8 mouse cellular contexts compared by ENCODE assay signal in the genomic region with DNA sequence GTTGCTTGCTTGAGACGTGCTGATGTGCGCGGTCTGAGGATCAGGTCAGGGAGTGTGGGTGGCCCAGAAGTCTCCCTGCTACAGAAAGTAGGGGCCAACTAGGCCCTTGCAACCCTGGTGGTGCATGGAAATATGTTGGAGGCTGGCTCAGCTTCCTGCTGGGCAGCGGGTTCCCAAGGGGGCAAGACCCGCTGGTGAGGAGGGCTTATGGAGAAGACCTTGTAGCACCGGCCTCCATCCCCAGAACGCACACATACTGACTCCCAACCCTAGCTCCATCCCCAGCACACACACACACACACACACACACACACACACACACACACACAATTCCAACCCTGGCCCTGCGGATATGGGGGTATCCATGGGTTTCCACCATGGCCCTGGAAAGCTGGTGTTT. TPM values are rescaled to one million over a fixed set of nuclear protein-coding genes. Genes with fewer than 3 reads are reported as not detected.
A peak's percentile ranks its signal among the peaks of the same experiment; 100 is the strongest.
DNase-seq lines count a peak whose midpoint lies in the region; ATAC-seq and TF ChIP-seq lines count a peak whose summit lies in the region.

No protein-coding gene starts in this region.

- no peaks in the 10 kb centered on the region for H3K4me1 ChIP-seq in cortical plate, adult 2 months (ENCODE audit: control insufficient read depth, insufficient read depth, low read length)
- peaks cover 39% of the 10 kb centered on the region for H3K4me1 ChIP-seq in midbrain, embryonic 13.5 days (replicated peaks)

- H3K4me3 ChIP-seq in cortical plate, adult 2 months (ENCODE audit: insufficient read depth, low read length), result peak overlapping the region; percentile 58; the same call in 1 of the 2 replicates
- H3K4me3 ChIP-seq in midbrain, embryonic 13.5 days (replicated peaks), result peak overlapping the region; percentile 83

- H3K27ac ChIP-seq in cortical plate, adult 2 months (ENCODE audit: insufficient read depth, low read length), result 0 out of 2 replicates have a peak overlapping the region, but pooled peaks have one; percentile 3
- peak overlapping the region; percentile 41; the same call in 1 of the 2 replicates for H3K27ac ChIP-seq in midbrain, embryonic 13.5 days

- no peak for TF ChIP-seq CTCF in cortical plate, adult 2 months (IDR thresholded peaks at IDR 0.05; ENCODE audit: extremely low read depth, insufficient read depth, low read length)

- no peak for TF ChIP-seq POLR2A in cortical plate, adult 2 months (IDR thresholded peaks at IDR 0.05; ENCODE audit: extremely low read depth, insufficient read depth, low read length)

- peak; percentile 50 to 55 for DNase-seq in kidney, postnatal 4 days
- no peak for DNase-seq in kidney, adult 8-10 months
- peak; percentile 54 to 58 for DNase-seq in heart, postnatal 10 days
- DNase-seq in urinary bladder, adult 18-20 months (ENCODE audit: low spot score in 2 of 2), result no peak
- DNase-seq in thymus, postnatal 0 days (ENCODE audit: low spot score), result no peak
- DNase-seq in gastrocnemius, postnatal 4 days (ENCODE audit: low spot score in 2 of 2), result no peak

- H3K9me3 ChIP-seq in midbrain, embryonic 13.5 days, result no peaks in the 10 kb centered on the region

- peaks cover 19% of the 10 kb centered on the region for H3K27me3 ChIP-seq in midbrain, embryonic 13.5 days

- ATAC-seq in midbrain, embryonic 13.5 days, result no peak

- 4% methylated on average over 8 of the region's 8 CpGs for WGBS in midbrain, embryonic 13.5 days

- intact Hi-C loops in heart, postnatal 10 days (cut with DNase I), result loop anchor here (5.0 kb wide), 2 partner anchors 141 to 186 kb away; no protein-coding TSS in a partner anchor

- H3K36me3 ChIP-seq in midbrain, embryonic 13.5 days, result no peaks in the 10 kb centered on the region

- H3K9ac ChIP-seq in midbrain, embryonic 13.5 days (replicated peaks), result peak overlapping the region; percentile 97

- peak overlapping the region; percentile 89 for H3K4me2 ChIP-seq in midbrain, embryonic 13.5 days (replicated peaks)

RNA-seq across cellular contexts. Expression of a gene that starts 3.0 kb away (rescaled TPM):
- polyA plus RNA-seq in cortical plate, adult 2 months (2012; rRNA removed), result 19.5 and 22.1 TPM in 2 replicates
- 10 to 100 TPM in 1 of 2 experiments, 1 to 10 TPM in 1; 9.5 to 12.2 TPM for total RNA-seq in heart, postnatal 10 days (2021)
- polyA plus RNA-seq in midbrain, embryonic 13.5 days (2015; fragmentation: Nextera tagmentation; extraction: Ambion mirVana), result 1.8 and 2.0 TPM in 2 replicates
- 0.55 and 0.69 TPM in 2 replicates for polyA plus RNA-seq in thymus, postnatal 0 days (2015; fragmentation: Nextera tagmentation; extraction: Ambion mirVana)
- total RNA-seq in gastrocnemius, postnatal 4 days (2021), result 1 to 10 TPM; 8.2 to 8.9 TPM

RNA-seq across cellular contexts. Expression of a gene that starts 55.2 kb away (rescaled TPM):
- polyA plus RNA-seq in cortical plate, adult 2 months (2012; rRNA removed), result 167 and 176 TPM in 2 replicates
- total RNA-seq in heart, postnatal 10 days (2021), result 100 to 1,000 TPM; 125 to 133 TPM
- 128 and 134 TPM in 2 replicates for polyA plus RNA-seq in midbrain, embryonic 13.5 days (2015; fragmentation: Nextera tagmentation; extraction: Ambion mirVana)
- polyA plus RNA-seq in thymus, postnatal 0 days (2015; fragmentation: Nextera tagmentation; extraction: Ambion mirVana), result 127 and 128 TPM in 2 replicates
- 100 to 1,000 TPM; 122 to 132 TPM for total RNA-seq in gastrocnemius, postnatal 4 days (2021)

RNA-seq across cellular contexts. Expression of a gene that starts 55.4 kb away (rescaled TPM):
- polyA plus RNA-seq in cortical plate, adult 2 months (2012; rRNA removed), result 44.7 and 50.9 TPM in 2 replicates
- 100 to 1,000 TPM; 448 to 485 TPM for total RNA-seq in heart, postnatal 10 days (2021)
- polyA plus RNA-seq in midbrain, embryonic 13.5 days (2015; fragmentation: Nextera tagmentation; extraction: Ambion mirVana), result 18.5 and 21.9 TPM in 2 replicates
- polyA plus RNA-seq in thymus, postnatal 0 days (2015; fragmentation: Nextera tagmentation; extraction: Ambion mirVana), result 7.9 and 10.2 TPM in 2 replicates
- total RNA-seq in gastrocnemius, postnatal 4 days (2021), result 100 to 1,000 TPM; 229 to 241 TPM

Comparison
In these comparisons a context has a peak if more than half of its experiments do, and no peak if none do; other contexts are left out.
1. DNase-seq: peak in kidney, postnatal 4 days (2 of 2) and heart, postnatal 10 days (2 of 2); none in kidney, adult 8-10 months (0 of 2), urinary bladder, adult 18-20 months (0 of 2), thymus, postnatal 0 days (single experiment) and gastrocnemius, postnatal 4 days (0 of 2).